Mouse (Mus musculus) liver, embryonic 14.5 days (tissue): ENCODE results near the gene Pank1. TPM values are rescaled to one million over a fixed set of nuclear protein-coding genes. Genes with fewer than 3 reads are reported as not detected.

Experiments used
- ATAC-seq: fragments of 200-750 bp; cut with Nextera tagmentation; 2 replicates; pipeline ENCODE4 v1.8.0; 2017; ENCODE audit warnings: moderate number of reproducible peaks, mild to moderate bottlenecking, moderate library complexity; ENCODE audit not compliant: insufficient read depth
- DNase-seq, 3 experiments: peaks; one replicate each; pipeline ENCODE4 v3.0.0-alpha.2; 2012 to 2013; ENCODE audit warnings: low read depth in 3 of 3, low spot score in 3 of 3
- H3K27ac ChIP-seq: fragments of 300-500 bp; sonication (generic); 2 replicates; pipeline ENCODE4 v1.5.1; 2014; ENCODE audit warnings: moderate library complexity, mild to moderate bottlenecking, control low read depth, inconsistent platforms
- H3K27me3 ChIP-seq: fragments of 300-500 bp; sonication (generic); 2 replicates; pipeline ENCODE4 v1.6.1; 2014; ENCODE audit warnings: mild to moderate bottlenecking, low read length, moderate library complexity; ENCODE audit not compliant: control insufficient read depth, insufficient read depth
- H3K36me3 ChIP-seq: fragments of 300-500 bp; sonication (generic); replicated peaks from 2 replicates; pipeline ENCODE4 v1.6.1; 2014; ENCODE audit warnings: low read depth; ENCODE audit not compliant: control insufficient read depth, insufficient read depth
- H3K4me1 ChIP-seq, 2 experiments: fragments of 200-500 bp in 1 of 2; fragments of 300-500 bp in 1 of 2; sonication (generic) in 1 of 2; replicated peaks; 2 replicates each; pipeline ENCODE4 v1.6.1; 2012 to 2014; ENCODE audit warnings: antibody characterized with exemption in 1 of 2, inconsistent platforms in 1 of 2, low read length in 1 of 2; ENCODE audit not compliant: control insufficient read depth in 2 of 2, insufficient read depth in 2 of 2
- H3K4me2 ChIP-seq: fragments of 300-500 bp; sonication (generic); 2 replicates; pipeline ENCODE4 v1.6.1; 2014; ENCODE audit warnings: low read depth, mild to moderate bottlenecking, control low read depth, moderate library complexity
- H3K4me3 ChIP-seq, 2 experiments: fragments of 200-500 bp in 1 of 2; fragments of 300-500 bp in 1 of 2; sonication (generic) in 1 of 2; 2 replicates each; pipeline ENCODE4 v1.5.1; 2012 to 2014; ENCODE audit warnings: low read depth in 2 of 2, low read length in 2 of 2, mild to moderate bottlenecking in 2 of 2, control low read depth in 1 of 2, inconsistent platforms in 1 of 2, moderate library complexity in 1 of 2; ENCODE audit not compliant: insufficient read depth in 1 of 2
- H3K9ac ChIP-seq: fragments of 300-500 bp; sonication (generic); replicated peaks from 2 replicates; pipeline ENCODE4 v1.6.1; 2014; ENCODE audit warnings: mild to moderate bottlenecking, control low read depth, moderate library complexity
- H3K9me3 ChIP-seq: fragments of 300-500 bp; sonication (generic); 2 replicates; pipeline ENCODE4 v1.6.1; 2016; ENCODE audit warnings: low read length, mixed read lengths; ENCODE audit not compliant: control insufficient read depth
- CTCF ChIP-seq: IDR thresholded peaks from 2 replicates; pipeline ENCODE4 v1.5.1; 2016; ENCODE audit warnings: antibody characterized with exemption, low read depth, control low read depth
- EP300 ChIP-seq: IDR thresholded peaks from 2 replicates; pipeline ENCODE4 v1.6.1; 2016; ENCODE audit warnings: antibody characterized with exemption, low read depth
- WGBS: fragments of 180-500 bp; shearing (Covaris S2); extraction: QIAGEN DNeasy Blood & Tissue Kit; methylation state at CpG from one replicate; pipeline ENCODE4 v1.1.7; 2014; ENCODE audit not compliant: insufficient replicate concordance; 5-methylcytosine and 5-hydroxymethylcytosine counted together
- microRNA counts: library from miRNA; unstranded; fragments of <30 nt; microRNA quantifications from one replicate; lab custom pipeline; 2016
- microRNA-seq: library from miRNA; unstranded; fragments of <30 nt; microRNA quantifications from one replicate; pipeline ENCODE4, GENCODE M21; 2016
- polyA plus RNA-seq, 2 experiments: library from polyadenylated mRNA; depleted of rRNA in 1 of 2; stranded (reverse) in 1 of 2; unstranded in 1 of 2; fragments of >200 nt; fragmentation: Nextera tagmentation in 1 of 2; extraction: Ambion mirVana in 1 of 2; gene quantifications; 2 replicates each; pipeline versions ENCODE4 v1.2.1 to v1.2.3; 2012 to 2014

Pank1 gene
- polyA plus RNA-seq, 2 experiments: 2.5 to 6.7 TPM

DNA sequence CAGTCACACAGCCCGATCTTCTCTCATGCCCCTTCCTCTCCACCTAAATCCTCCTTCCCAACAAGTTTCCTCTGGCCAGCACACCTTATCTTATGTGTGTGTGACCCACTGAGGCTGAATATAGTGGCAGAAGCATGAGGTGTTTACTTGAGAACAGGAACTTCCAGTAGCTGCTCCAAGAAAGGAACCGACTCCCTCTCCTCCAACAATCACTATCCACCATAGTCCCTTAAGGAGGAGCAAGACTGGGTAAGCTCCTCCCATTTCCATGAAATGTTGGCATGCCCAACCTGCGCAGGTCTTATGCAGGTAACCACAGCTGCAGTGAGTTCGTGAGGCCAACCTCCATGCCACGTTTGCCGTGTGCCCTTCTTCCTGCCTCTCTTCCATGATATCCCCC lies 108.5 kb downstream of the Pank1 start:
- no peak overlapping the region for H3K4me3 ChIP-seq
- no peak overlapping the region for H3K27ac ChIP-seq
- H3K36me3 ChIP-seq: no peaks in the 10 kb centered on the region
- no peak overlapping the region for H3K9ac ChIP-seq
- DNase-seq (no peak), ATAC-seq (no peak)
- 56% methylated on average over 6 of the region's 6 CpGs for WGBS
- no peaks in the 10 kb centered on the region for H3K4me1 ChIP-seq
- no peak overlapping the region for H3K4me2 ChIP-seq
- no peaks in the 10 kb centered on the region for H3K27me3 ChIP-seq
- TF ChIP-seq CTCF: no peak
- TF ChIP-seq EP300: no peak
- H3K9me3 ChIP-seq: no peaks in the 10 kb centered on the region

DNA sequence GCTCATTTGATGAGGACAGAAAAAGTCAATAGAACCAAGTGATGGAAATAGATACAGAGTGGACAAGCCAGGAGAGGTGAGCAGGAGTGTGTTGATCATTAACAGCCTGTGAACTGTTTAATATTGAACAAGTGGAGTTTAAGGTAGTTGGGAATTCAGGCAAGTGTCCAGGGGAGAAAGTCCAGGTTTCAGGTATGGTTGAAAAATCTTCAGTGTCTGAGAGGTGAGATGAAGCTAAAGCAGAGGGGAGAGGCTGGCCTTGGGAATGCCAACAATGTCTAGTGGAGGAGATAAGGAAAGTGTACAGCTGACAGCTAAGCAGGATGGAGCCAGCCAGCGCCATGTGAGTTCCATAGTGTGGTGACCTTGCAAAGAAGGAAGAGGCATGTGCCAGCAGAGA lies 120.5 kb downstream of the Pank1 start:
- Histone ChIP-seq H3K27ac (no peak overlapping the region), H3K9me3 (no peaks in the 10 kb centered on the region), H3K4me2 (no peak overlapping the region), H3K36me3 (no peaks in the 10 kb centered on the region), H3K9ac (no peak overlapping the region), H3K4me1 (peaks cover 3 to 7% of the 10 kb centered on the region in 2 experiments; a peak in 2 of 4 replicates), H3K4me3 (no peak overlapping the region), H3K27me3 (no peaks in the 10 kb centered on the region)
- TF ChIP-seq EP300 (no peak), CTCF (no peak)
- 0 out of 2 replicates have a peak, but pooled peaks have one; percentile 35 for ATAC-seq
- peak in 2 of 3 experiments; percentile 7 to 9 for DNase-seq
- 68% methylated on average over 1 of the region's 1 CpGs for WGBS

MicroRNAs encoded within 50 kb of the gene (microRNA counts, 519-probe panel; counts per million panel counts)
- 6,654 counts per million, percentile 59 among the panel's probes with 10 or more counts for microRNA mmu-miR-107 (lab: Ali Mortazavi, UCI)

Small RNA genes within 50 kb of the gene (microRNA-seq; reads per million reads assigned to microRNA genes)
- 2,448 reads per million, percentile 82 among the genes with 10 or more reads in this experiment for gene Mir107

Other genes with a start within 250 kb of the Pank1 start
- 0.04 TPM in 1 of 2 replicates, not detected in the other for gene Ifit1bl2, start 238.7 kb downstream of the Pank1 start, polyA plus RNA-seq (2012; rRNA removed)
- not detected in 2 replicates for gene Ifit1bl2, start 238.7 kb downstream of the Pank1 start, polyA plus RNA-seq (2014; fragmentation: Nextera tagmentation; extraction: Ambion mirVana)
- gene Ifit1, start 238.6 kb downstream of the Pank1 start, polyA plus RNA-seq (2012; rRNA removed): 0.34 and 0.63 TPM in 2 replicates
- gene Ifit1, start 238.6 kb downstream of the Pank1 start, polyA plus RNA-seq (2014; fragmentation: Nextera tagmentation; extraction: Ambion mirVana): 0.78 and 1.1 TPM in 2 replicates
- gene Slc16a12, start 132.2 kb downstream of the Pank1 start, polyA plus RNA-seq (2012; rRNA removed): 4.0 and 4.8 TPM in 2 replicates
- 9.7 and 12.1 TPM in 2 replicates for gene Slc16a12, start 132.2 kb downstream of the Pank1 start, polyA plus RNA-seq (2014; fragmentation: Nextera tagmentation; extraction: Ambion mirVana)
- 8.4 and 20.4 TPM in 2 replicates for gene Kif20b, start 42.9 kb upstream of the Pank1 start, polyA plus RNA-seq (2012; rRNA removed)
- gene Kif20b, start 42.9 kb upstream of the Pank1 start, polyA plus RNA-seq (2014; fragmentation: Nextera tagmentation; extraction: Ambion mirVana): 30.7 and 34.4 TPM in 2 replicates